Mouse (Mus musculus) neutrophil, adult 83 days (primary cell): ENCODE measurements around the gene Fam24a. TPM values are rescaled to one million over a fixed set of nuclear protein-coding genes. Genes with fewer than 3 reads are reported as not detected.

Experiments
- total RNA-seq, 2 experiments: library from RNA; stranded (reverse); gene quantifications; one replicate each; pipeline ENCODE4 v1.2.4; 2023

Gene Fam24a
- not detected for total RNA-seq

DNA sequence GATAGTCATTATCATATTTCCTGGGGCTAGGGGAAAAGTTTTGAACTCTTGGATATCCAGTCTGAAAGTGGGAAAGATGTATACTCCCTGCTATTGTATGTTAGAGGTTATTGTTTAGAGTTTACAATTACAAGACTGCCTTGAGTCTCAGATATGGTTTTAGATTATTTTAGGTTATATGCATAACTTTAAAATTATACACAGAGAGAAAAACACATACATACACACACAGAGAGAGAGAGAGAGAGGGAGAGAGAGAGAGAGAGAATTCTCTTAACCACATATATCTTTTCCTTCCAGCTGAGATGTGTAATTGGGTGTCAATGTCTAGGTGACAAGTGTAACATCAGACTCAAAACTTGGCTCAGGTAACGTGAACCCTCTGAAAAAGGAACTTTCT lies at the start of gene Fam24a:
Fam24a (plus strand) TSS at position 301 of the 400 bp plus-strand sequence.

DNA sequence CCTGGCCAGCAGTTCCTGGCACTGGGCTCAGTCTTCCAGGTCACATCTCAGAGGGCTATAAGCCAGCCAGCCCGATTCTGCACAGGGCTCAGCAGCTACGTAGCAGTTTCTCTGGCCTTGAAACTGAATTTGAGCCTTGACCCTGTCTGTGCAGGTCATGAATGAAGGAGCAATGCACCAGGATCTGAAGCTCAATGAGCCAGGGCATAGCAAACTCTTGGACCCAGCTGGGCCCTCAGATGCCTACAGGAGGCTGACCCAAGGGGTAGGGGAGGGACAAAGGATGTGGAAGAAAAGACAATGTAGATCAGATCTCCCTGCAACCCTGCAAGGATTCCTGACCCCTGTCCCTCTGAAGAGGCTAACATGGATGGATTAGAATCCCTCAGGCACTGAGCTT lies 11.5 kb upstream of the Fam24a start, which contains the start of gene Cuzd1:
Cuzd1 (minus strand) TSS at position 101 of the 400 bp plus-strand sequence.

DNA sequence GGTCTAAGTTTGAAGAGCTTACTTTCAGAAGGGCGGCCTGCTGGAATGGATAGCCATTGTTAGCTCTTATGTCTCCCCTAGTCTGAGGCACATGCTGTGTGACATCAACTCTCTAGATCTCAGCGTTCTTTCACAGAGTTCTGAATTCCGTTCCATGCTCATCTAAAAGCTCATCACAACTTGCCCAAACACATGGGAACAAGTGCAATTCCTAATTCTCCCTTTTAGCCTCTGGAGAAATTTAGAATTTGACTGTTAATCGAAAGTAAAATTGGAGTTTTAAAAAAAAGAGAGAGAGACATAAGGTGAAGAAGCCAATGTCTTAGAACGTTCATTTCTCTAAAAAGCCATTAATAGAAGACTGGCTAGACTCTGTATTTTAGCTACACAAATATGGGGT lies 4.2 kb upstream of the Fam24a start, which contains the start of gene Fam24b:
Fam24b (minus strand) TSS at position 101 of the 400 bp plus-strand sequence.

DNA sequence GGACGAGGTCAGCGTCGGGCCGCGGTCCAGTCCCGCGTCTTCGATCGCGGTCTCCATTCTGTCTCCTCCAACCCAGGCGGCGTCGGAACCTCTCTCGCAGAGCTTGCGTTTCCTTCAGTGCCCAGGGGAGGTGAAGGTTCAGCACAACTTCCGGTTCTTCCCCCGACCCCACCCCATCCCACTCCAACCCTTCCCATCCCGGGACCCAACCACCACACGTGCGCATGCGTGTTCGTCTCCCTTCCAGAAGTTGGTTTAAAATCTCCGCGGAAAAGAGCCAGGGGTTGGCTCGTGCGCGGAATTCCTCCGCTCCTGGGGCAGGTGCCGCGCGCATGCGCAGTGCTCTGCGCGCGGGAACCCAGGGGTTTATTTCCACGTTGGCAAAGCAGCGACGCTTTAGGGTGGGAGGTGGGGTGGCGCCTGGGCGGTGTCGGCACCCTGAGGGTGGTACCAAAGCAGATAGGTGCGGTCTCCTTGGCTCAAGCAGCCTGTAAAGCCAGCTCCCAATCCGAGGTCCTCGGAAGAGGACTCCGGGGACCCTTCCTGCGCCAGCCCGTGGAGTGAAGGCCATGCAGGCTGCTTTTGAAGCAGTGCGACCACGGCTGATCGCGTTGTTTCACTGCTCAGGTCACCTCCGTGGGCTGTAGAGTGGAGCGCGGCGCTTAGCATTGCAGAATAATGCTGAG lies 29.1 kb downstream of the Fam24a start, which contains the start of gene 2310057M21Rik:
2310057M21Rik (minus strand) TSS at position 145 of the 686 bp plus-strand sequence.

DNA sequence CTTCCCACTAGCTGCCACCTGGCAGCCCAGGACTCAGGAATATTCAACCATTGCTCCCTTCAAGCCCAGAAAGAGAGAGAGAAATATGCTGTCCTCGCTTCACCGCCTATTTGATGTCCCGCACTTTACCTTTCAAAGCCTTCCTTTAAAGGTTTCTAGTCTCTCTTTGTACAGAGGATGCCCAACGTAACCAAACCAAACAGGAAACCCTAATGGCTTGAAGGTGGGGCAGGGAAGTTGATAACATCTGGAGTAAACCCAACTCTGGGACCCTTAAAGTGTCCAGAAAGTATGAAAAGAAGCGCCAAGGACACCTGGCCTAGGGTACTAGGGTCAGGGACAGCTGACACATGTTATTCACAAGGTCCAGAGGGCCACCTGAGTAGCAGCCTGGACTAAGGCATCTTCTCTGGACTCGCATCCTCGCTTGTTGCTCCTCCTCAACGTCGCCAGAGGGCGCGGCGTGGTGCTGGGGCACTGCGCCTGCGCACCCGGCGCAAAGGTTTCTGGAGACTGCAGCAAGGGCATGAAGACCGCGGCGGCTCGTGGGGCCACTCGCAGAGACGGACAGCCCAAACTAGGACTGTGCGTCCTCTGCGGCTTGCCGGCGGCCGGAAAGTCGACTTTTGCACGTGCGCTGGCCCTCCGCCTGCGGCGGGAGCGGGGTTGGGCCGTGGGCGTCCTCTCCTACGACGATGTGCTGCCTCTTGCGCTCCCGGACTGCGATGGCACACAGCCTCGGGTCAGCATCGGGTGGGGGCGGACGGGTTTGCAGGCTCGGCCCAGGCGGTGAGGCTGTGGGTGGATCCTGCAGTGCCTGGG lies 37.2 kb downstream of the Fam24a start, which contains the start of gene Pstk:
Pstk (plus strand) TSS at position 494 of the 822 bp plus-strand sequence.

Other genes starting within 250 kb of the Fam24a start
- not detected for gene 4933402N03Rik, start 187.6 kb upstream of the Fam24a start, total RNA-seq
- gene 5430419D17Rik, start 159.5 kb upstream of the Fam24a start, total RNA-seq: not detected
- gene Cuzd1, start 11.6 kb upstream of the Fam24a start, total RNA-seq: not detected
- gene Fam24b, start 4.3 kb upstream of the Fam24a start, total RNA-seq: not detected
- gene 2310057M21Rik, start 28.9 kb downstream of the Fam24a start, total RNA-seq: 1 to 10 TPM; 6.6 to 7.1 TPM
- gene Pstk, start 37.3 kb downstream of the Fam24a start, total RNA-seq: 1 to 10 TPM; 4.0 to 8.6 TPM
- 10 to 100 TPM; 26.5 to 35.3 TPM for gene Ikzf5, start 76.7 kb downstream of the Fam24a start, total RNA-seq
- 10 to 100 TPM; 35.8 to 51.0 TPM for gene Acadsb, start 76.7 kb downstream of the Fam24a start, total RNA-seq
- not detected for gene Hmx3, start 209.0 kb downstream of the Fam24a start, total RNA-seq
- not detected for gene Hmx2, start 214.9 kb downstream of the Fam24a start, total RNA-seq
- 10 to 100 TPM; 80.9 to 95.9 TPM for gene Bub3, start 226.4 kb downstream of the Fam24a start, total RNA-seq